Mouse (Mus musculus) liver, postnatal 0 days (tissue): ENCODE results near the gene Adamts20. TPM values are rescaled to one million over a fixed set of nuclear protein-coding genes. Genes with fewer than 3 reads are reported as not detected.

ENCODE experiments used
- ATAC-seq: fragments of 200-750 bp; cut with Nextera tagmentation; 2 replicates; pipeline ENCODE4 v1.8.0; 2017; ENCODE audit warnings: mild to moderate bottlenecking, moderate library complexity
- DNase-seq: peaks from one replicate; pipeline ENCODE4 v3.0.0-alpha.2; 2016
- H3K27ac ChIP-seq: fragments of 300-500 bp; sonication (generic); 2 replicates; pipeline ENCODE4 v1.5.1; 2014; ENCODE audit warnings: antibody characterized with exemption, moderate library complexity, mild to moderate bottlenecking, low read depth
- H3K27me3 ChIP-seq: fragments of 300-500 bp; sonication (generic); 2 replicates; pipeline ENCODE4 v1.6.1; 2014; ENCODE audit warnings: low read length, control low read depth, mixed read lengths; ENCODE audit not compliant: insufficient read depth
- H3K36me3 ChIP-seq: fragments of 300-500 bp; sonication (generic); replicated peaks from 2 replicates; pipeline ENCODE4 v1.6.1; 2014; ENCODE audit warnings: mild to moderate bottlenecking, control low read depth, low read length, moderate library complexity, mixed read lengths; ENCODE audit not compliant: insufficient read depth
- H3K4me1 ChIP-seq: fragments of 300-500 bp; sonication (generic); 2 replicates; pipeline ENCODE4 v1.6.1; 2014; ENCODE audit warnings: antibody characterized with exemption, mild to moderate bottlenecking, control low read depth; ENCODE audit not compliant: insufficient read depth
- H3K4me2 ChIP-seq: fragments of 300-500 bp; sonication (generic); 2 replicates; pipeline ENCODE4 v1.6.1; 2014; ENCODE audit warnings: low read depth, mild to moderate bottlenecking, low read length, moderate library complexity, mixed read lengths
- H3K4me3 ChIP-seq: fragments of 300-500 bp; sonication (generic); 2 replicates; pipeline ENCODE4 v1.5.1; 2014; ENCODE audit warnings: low read depth, low read length
- H3K9ac ChIP-seq: fragments of 300-500 bp; sonication (generic); replicated peaks from 2 replicates; pipeline ENCODE4 v1.6.1; 2014; ENCODE audit warnings: mild to moderate bottlenecking, moderate library complexity
- H3K9me3 ChIP-seq: fragments of 300-500 bp; sonication (generic); 2 replicates; pipeline ENCODE4 v1.6.1; 2016; ENCODE audit warnings: mild to moderate bottlenecking, control low read depth, low read length, mixed read lengths
- CTCF ChIP-seq: sonication (generic); IDR thresholded peaks from 2 replicates; pipeline ENCODE4 v1.5.1; 2016; ENCODE audit warnings: antibody characterized with exemption, low read depth
- EP300 ChIP-seq: IDR thresholded peaks from 2 replicates; pipeline ENCODE4 v1.6.1; 2016; ENCODE audit warnings: antibody characterized with exemption, low read depth, mild to moderate bottlenecking
- WGBS: fragments of 180-500 bp; shearing (Covaris S2); extraction: QIAGEN DNeasy Blood & Tissue Kit; methylation state at CpG from one replicate; pipeline ENCODE4 v1.1.7; 2014; ENCODE audit not compliant: insufficient replicate concordance; 5-methylcytosine and 5-hydroxymethylcytosine counted together
- polyA plus RNA-seq: library from polyadenylated mRNA; unstranded; fragments of >200 nt; fragmentation: Nextera tagmentation; extraction: Ambion mirVana; gene quantifications from 2 replicates; pipeline ENCODE4 v1.2.1, GENCODE M21; 2015

Adamts20 gene
- polyA plus RNA-seq, 1 experiment from 2014 or later: not detected

- ATAC-seq: no peak
- WGBS: 84% methylated on average over 6 of the region's 6 CpGs
- H3K27ac ChIP-seq: no peak overlapping the region
Observed at GRCm38 (mm10) chr15:94239127-94239526, 226.1 kb downstream of the Adamts20 start.

DNA sequence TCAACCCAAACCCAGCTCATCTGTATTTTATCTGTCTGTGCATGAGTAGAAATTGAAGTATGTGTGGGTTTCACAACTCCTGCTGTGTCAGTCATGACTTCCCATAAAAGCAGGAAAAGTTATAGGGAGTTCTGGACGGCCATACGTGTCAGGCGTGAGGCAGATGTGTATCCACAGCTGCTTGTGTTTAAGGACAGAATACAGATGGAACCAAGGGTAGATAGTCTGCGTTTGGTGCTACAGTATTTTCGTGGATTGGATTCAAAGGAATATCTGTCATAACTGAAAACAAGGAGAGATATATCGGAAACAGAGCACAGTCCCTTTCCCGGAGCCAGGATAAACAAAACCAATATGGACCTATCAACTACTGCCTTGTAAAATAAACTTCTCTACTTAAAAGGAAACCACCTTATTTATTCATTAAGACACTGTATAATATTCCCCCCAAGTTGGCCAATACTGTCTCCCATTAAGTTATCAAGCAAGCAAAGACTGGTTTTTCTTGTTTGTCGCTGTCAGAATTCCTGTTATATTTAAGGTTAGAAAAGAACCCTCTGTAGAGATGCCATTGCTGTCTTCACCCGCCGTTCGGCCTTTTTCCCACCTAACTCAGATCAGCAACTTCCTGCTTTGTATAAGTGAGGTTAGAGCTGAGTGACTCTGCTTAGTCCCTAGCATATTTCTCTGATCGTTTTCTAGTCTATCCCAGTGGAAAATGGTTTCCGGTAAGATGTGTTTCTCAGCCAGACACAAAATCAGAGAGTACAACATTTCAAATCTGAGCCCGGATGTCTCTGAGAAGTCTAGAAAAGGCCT is 227.0 kb downstream of the Adamts20 start:
- no peaks in the 10 kb centered on the region for H3K9me3 ChIP-seq
- no peaks in the 10 kb centered on the region for H3K27me3 ChIP-seq
- no peak overlapping the region for H3K4me2 ChIP-seq
- H3K9ac ChIP-seq: no peak overlapping the region
- no peaks in the 10 kb centered on the region for H3K4me1 ChIP-seq
- H3K27ac ChIP-seq: no peak overlapping the region
- TF ChIP-seq CTCF (no peak), EP300 (no peak)
- ATAC-seq (no peak), DNase-seq (no peak)
- H3K4me3 ChIP-seq: no peak overlapping the region
- 77% methylated on average over 14 of the region's 14 CpGs for WGBS
- H3K36me3 ChIP-seq: no peaks in the 10 kb centered on the region

More at GRCm38 (mm10) chr15:94239127-94239526, 226.1 kb downstream of the Adamts20 start:
- no peak for DNase-seq
- Histone ChIP-seq H3K27me3 (no peaks in the 10 kb centered on the region), H3K4me2 (no peak overlapping the region), H3K9ac (no peak overlapping the region), H3K4me3 (no peak overlapping the region), H3K9me3 (no peaks in the 10 kb centered on the region), H3K36me3 (no peaks in the 10 kb centered on the region), H3K4me1 (no peaks in the 10 kb centered on the region)
- TF ChIP-seq CTCF (no peak), EP300 (no peak)

DNA sequence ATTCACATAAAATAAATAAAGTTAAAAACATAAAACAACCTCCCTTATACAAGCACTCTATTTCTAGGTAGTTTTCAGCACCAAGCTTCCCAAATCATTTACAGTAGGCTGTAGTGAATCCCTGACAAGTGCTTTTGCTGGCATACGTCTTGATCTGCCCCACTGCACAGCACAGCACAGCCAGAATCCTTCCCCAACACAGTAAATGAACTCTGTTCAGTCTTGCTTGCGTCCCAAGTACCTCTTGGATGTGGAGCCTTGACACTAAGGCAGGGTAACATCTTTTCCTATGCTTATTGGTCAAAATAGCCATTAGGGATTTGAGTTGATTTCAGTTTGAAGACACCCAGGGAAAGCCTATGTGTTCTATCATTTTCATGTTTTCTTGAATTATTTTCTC is 228.5 kb downstream of the Adamts20 start:
- Histone ChIP-seq H3K9me3 (no peaks in the 10 kb centered on the region), H3K4me2 (no peak overlapping the region), H3K9ac (no peak overlapping the region), H3K36me3 (no peaks in the 10 kb centered on the region), H3K4me1 (no peaks in the 10 kb centered on the region), H3K4me3 (no peak overlapping the region), H3K27me3 (no peaks in the 10 kb centered on the region), H3K27ac (no peak overlapping the region)
- WGBS: 77% methylated on average over 2 of the region's 2 CpGs
- DNase-seq: no peak
- ATAC-seq: no peak
- TF ChIP-seq EP300 (no peak), CTCF (no peak)

- whole genome bisulfite sequencing: 69% methylated on average over 3 of the region's 3 CpGs
- DNase-seq: no peak
- no peak overlapping the region for H3K27ac ChIP-seq
Observed at GRCm38 (mm10) chr15:94236121-94236520, 229.1 kb downstream of the Adamts20 start.

GRCm38 (mm10) chr15:94235190-94235589 is 230.0 kb downstream of the Adamts20 start:
- Histone ChIP-seq H3K4me3 (no peak overlapping the region), H3K36me3 (no peaks in the 10 kb centered on the region), H3K4me2 (no peak overlapping the region), H3K4me1 (no peaks in the 10 kb centered on the region), H3K9ac (no peak overlapping the region), H3K27me3 (no peaks in the 10 kb centered on the region), H3K27ac (no peak overlapping the region), H3K9me3 (no peaks in the 10 kb centered on the region)
- ATAC-seq: no peak
- TF ChIP-seq CTCF: no peak
- no peak for TF ChIP-seq EP300
- no peak for DNase-seq
- WGBS: 79% methylated on average over 2 of the region's 2 CpGs

More at GRCm38 (mm10) chr15:94236121-94236520, 229.1 kb downstream of the Adamts20 start:
- Histone ChIP-seq H3K9me3 (no peaks in the 10 kb centered on the region), H3K27me3 (no peaks in the 10 kb centered on the region), H3K36me3 (no peaks in the 10 kb centered on the region), H3K9ac (no peak overlapping the region), H3K4me3 (no peak overlapping the region), H3K4me2 (no peak overlapping the region), H3K4me1 (no peaks in the 10 kb centered on the region)
- no peak for ATAC-seq
- TF ChIP-seq CTCF: no peak
- no peak for TF ChIP-seq EP300

GRCm38 (mm10) chr15:94231246-94231645 is 234.0 kb downstream of the Adamts20 start:
- Histone ChIP-seq H3K4me2 (no peak overlapping the region), H3K9me3 (no peaks in the 10 kb centered on the region), H3K27ac (no peak overlapping the region), H3K36me3 (no peaks in the 10 kb centered on the region), H3K27me3 (no peaks in the 10 kb centered on the region), H3K4me1 (no peaks in the 10 kb centered on the region), H3K4me3 (no peak overlapping the region), H3K9ac (no peak overlapping the region)
- ATAC-seq (no peak), DNase-seq (no peak)
- TF ChIP-seq EP300: no peak
- no peak for TF ChIP-seq CTCF
- WGBS: 16% methylated on average over 5 of the region's 5 CpGs
